Mouse (Mus musculus) ES-Bruce4 (cell line): Measurements from ENCODE around the gene Fkbp6. TPM values are rescaled to one million over a fixed set of nuclear protein-coding genes. Genes with fewer than 3 reads are reported as not detected.

ENCODE experiments used
- H3K27ac ChIP-seq: 2 replicates; pipeline ENCODE4 v1.5.1; 2012; ENCODE audit warnings: low read length, inconsistent platforms; ENCODE audit not compliant: insufficient read depth
- H3K27me3 ChIP-seq: 2 replicates; pipeline ENCODE4 v1.6.1; 2012; ENCODE audit warnings: mild to moderate bottlenecking, low read length, inconsistent platforms; ENCODE audit not compliant: control insufficient read depth, poor library complexity, insufficient read depth, severe bottlenecking
- H3K36me3 ChIP-seq: 2 replicates; pipeline ENCODE4 v1.6.1; 2012; ENCODE audit warnings: inconsistent platforms, mild to moderate bottlenecking, low read length, moderate library complexity; ENCODE audit not compliant: control insufficient read depth, poor library complexity, insufficient read depth, severe bottlenecking
- H3K4me1 ChIP-seq: one replicate; pipeline ENCODE4 v1.8.1; 2011; ENCODE audit warnings: low read length; ENCODE audit not compliant: control insufficient read depth, insufficient read depth
- H3K4me3 ChIP-seq: 2 replicates; pipeline ENCODE4 v1.5.1; 2011; ENCODE audit warnings: low read depth, mild to moderate bottlenecking, low read length
- H3K9ac ChIP-seq: 2 replicates; pipeline ENCODE4 v1.6.1; 2012; ENCODE audit warnings: low read depth, mild to moderate bottlenecking, inconsistent platforms; ENCODE audit not compliant: poor library complexity, severe bottlenecking
- H3K9me3 ChIP-seq: replicated peaks from 2 replicates; pipeline ENCODE4 v1.6.1; 2012; ENCODE audit warnings: mild to moderate bottlenecking, low read length, inconsistent platforms; ENCODE audit not compliant: control insufficient read depth, poor library complexity, insufficient read depth, severe bottlenecking
- CTCF ChIP-seq: IDR thresholded peaks from one replicate; pipeline ENCODE4 v1.8.1; 2011; ENCODE audit warnings: low read depth, low read length
- EP300 ChIP-seq: IDR thresholded peaks from 2 replicates; pipeline ENCODE4 v1.6.1; 2011; ENCODE audit warnings: low read depth, low read length; ENCODE audit not compliant: insufficient read depth
- POLR2A ChIP-seq: IDR thresholded peaks from one replicate; pipeline ENCODE4 v1.8.1; 2011; ENCODE audit warnings: low read length; ENCODE audit not compliant: insufficient read depth
- polyA plus RNA-seq: library from polyadenylated mRNA; stranded (reverse); fragments of >200 nt; gene quantifications from 2 replicates; pipeline ENCODE4 v1.2.4, GENCODE M21; 2011; ENCODE audit warnings: low read depth; ENCODE audit not compliant: missing spikeins, insufficient read depth, insufficient read length

Fkbp6 gene
- polyA plus RNA-seq, result 0.49 and 0.55 TPM in 2 replicates

- TF ChIP-seq POLR2A (no peak), CTCF (no peak), EP300 (no peak)
- H3K9me3 ChIP-seq, result 0 out of 2 replicates have a peak, but pooled peaks cover 5% of the 10 kb centered on the region
Observed at GRCm38 (mm10) chr5:135349862-135350261, at the start of gene Fkbp6. TSS of gene Fkbp6 (minus strand) at chr5:135350044.

GRCm38 (mm10) chr5:135399382-135399781 is 49.5 kb upstream of the Fkbp6 start:
- no peaks in the 10 kb centered on the region for H3K9me3 ChIP-seq
- H3K4me3 ChIP-seq, result no peak overlapping the region
- H3K36me3 ChIP-seq, result no peaks in the 10 kb centered on the region
- TF ChIP-seq POLR2A, result no peak
- TF ChIP-seq EP300, result no peak
- TF ChIP-seq CTCF, result no peak
- H3K9ac ChIP-seq, result no peak overlapping the region
- H3K27ac ChIP-seq, result no peak overlapping the region
- H3K4me1 ChIP-seq, result no peaks in the 10 kb centered on the region
- no peaks in the 10 kb centered on the region for H3K27me3 ChIP-seq

More at GRCm38 (mm10) chr5:135349862-135350261, at the start of gene Fkbp6:
- Histone ChIP-seq H3K4me3 (no peak within 1 kb of the TSS), H3K36me3 (no peaks in the 10 kb centered on the region), H3K27ac (no peak within 1 kb of the TSS), H3K9ac (no peak within 1 kb of the TSS), H3K27me3 (no peaks in the 10 kb centered on the region), H3K4me1 (no peaks in the 10 kb centered on the region)

- Histone ChIP-seq H3K4me1 (no peaks in the 10 kb centered on the region), H3K27ac (no peak overlapping the region), H3K36me3 (peaks cover 13% of the 10 kb centered on the region), H3K4me3 (no peak overlapping the region), H3K27me3 (no peaks in the 10 kb centered on the region), H3K9me3 (no peaks in the 10 kb centered on the region), H3K9ac (no peak overlapping the region; the same call in 1 of the 2 replicates)
- TF ChIP-seq CTCF, result peak; percentile 39
- TF ChIP-seq POLR2A, result no peak
Observed at GRCm38 (mm10) chr5:135395826-135396225, 46.0 kb upstream of the Fkbp6 start.

GRCm38 (mm10) chr5:135394004-135394823 is 44.4 kb upstream of the Fkbp6 start, which contains the start of gene Pom121:
TSS of gene Pom121 (minus strand) at chr5:135394546.
- no peaks in the 10 kb centered on the region for H3K9me3 ChIP-seq
- no peaks in the 10 kb centered on the region for H3K4me1 ChIP-seq
- no peaks in the 10 kb centered on the region for H3K27me3 ChIP-seq
- TF ChIP-seq EP300, result no peak
- no peak for TF ChIP-seq POLR2A
- no peak for TF ChIP-seq CTCF
- H3K27ac ChIP-seq, result peak within 1 kb of the TSS; percentile 27; the same call in 1 of the 2 replicates
- H3K9ac ChIP-seq, result peak within 1 kb of the TSS; percentile 97
- H3K4me3 ChIP-seq, result peak within 1 kb of the TSS; percentile 94
- H3K36me3 ChIP-seq, result peaks cover 25% of the 10 kb centered on the region

- Histone ChIP-seq H3K27ac (no peak overlapping the region), H3K27me3 (no peaks in the 10 kb centered on the region), H3K9me3 (no peaks in the 10 kb centered on the region), H3K9ac (no peak overlapping the region), H3K36me3 (peaks cover 64% of the 10 kb centered on the region), H3K4me1 (no peaks in the 10 kb centered on the region), H3K4me3 (no peak overlapping the region)
- TF ChIP-seq EP300 (no peak), POLR2A (no peak), CTCF (no peak)
Observed at GRCm38 (mm10) chr5:135383771-135384170, 33.9 kb upstream of the Fkbp6 start.

GRCm38 (mm10) chr5:135382746-135383145 is 32.9 kb upstream of the Fkbp6 start:
- TF ChIP-seq CTCF (no peak), POLR2A (no peak), EP300 (no peak)
- H3K9ac ChIP-seq, result no peak overlapping the region
- H3K27ac ChIP-seq, result no peak overlapping the region
- H3K9me3 ChIP-seq, result no peaks in the 10 kb centered on the region
- H3K27me3 ChIP-seq, result no peaks in the 10 kb centered on the region
- H3K4me1 ChIP-seq, result no peaks in the 10 kb centered on the region
- no peak overlapping the region for H3K4me3 ChIP-seq
- peaks cover 67% of the 10 kb centered on the region for H3K36me3 ChIP-seq
